Mouse (Mus musculus) cerebellum, postnatal 10 days (tissue): ENCODE measurements around the gene Gm17467.
"Not testable (repeated sequence)": the region's sequence is repeated elsewhere in the genome, so short reads cannot be mapped to it uniquely, and the experiment has no call there.

Experiments used
- DNase-seq, 2 experiments: peaks; one replicate each; pipeline ENCODE4 v3.0.0; 2021; ENCODE audit warnings: mixed read lengths in 2 of 2

Gm17467 gene

GRCm38 (mm10) chrX:123704691-123705090, at the start of gene Gm17467:
Gm17467 (minus strand) TSS chrX:123704791.
- DNase-seq, result not testable (repeated sequence)
